Mouse (Mus musculus): ENCODE data around the gene Nr1h4. TPM values are rescaled to one million over a fixed set of nuclear protein-coding genes. Genes with fewer than 3 reads are reported as not detected.

The Nr1h4 gene
- total RNA-seq, 4 experiments from 2014 or later: 0.16 to 0.30 (median 0.26) TPM; not detected in 1

DNA sequence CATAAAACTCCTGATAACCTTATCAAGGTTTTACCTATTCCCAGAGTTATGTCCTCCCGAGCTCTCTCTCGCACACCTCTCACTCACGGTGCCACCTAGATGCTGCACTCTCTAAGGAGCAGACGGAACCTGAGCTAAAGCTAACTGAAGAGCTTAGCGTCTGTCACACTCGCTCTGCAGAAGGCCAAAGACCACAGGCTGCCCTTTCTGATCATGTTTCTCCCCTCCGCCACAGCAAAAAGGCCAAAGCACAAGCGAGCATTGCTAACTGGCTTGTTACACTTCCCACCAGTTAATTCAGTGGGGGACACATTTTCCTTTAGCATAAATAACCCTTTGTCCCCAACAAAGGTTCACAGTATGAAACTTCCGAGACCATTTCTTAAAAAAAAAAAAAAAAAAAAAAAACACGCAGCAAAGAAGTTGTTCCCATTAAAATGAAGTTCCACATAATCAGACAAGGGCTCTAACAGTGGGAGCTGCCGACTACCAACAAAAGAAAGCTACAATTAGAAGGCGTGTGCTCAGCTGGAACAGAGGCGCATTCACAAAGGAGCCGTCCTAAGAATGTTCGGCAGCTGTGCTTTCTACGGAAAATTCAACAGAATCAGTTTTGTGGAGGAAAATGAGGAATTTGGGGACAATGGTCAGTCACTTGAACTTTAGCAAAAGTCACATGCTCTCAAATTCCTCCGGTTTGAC, 98.7 kb downstream of the Nr1h4 start:
- DNase-seq (ENCODE audit: low spot score in 2 of 2): no peak

DNA sequence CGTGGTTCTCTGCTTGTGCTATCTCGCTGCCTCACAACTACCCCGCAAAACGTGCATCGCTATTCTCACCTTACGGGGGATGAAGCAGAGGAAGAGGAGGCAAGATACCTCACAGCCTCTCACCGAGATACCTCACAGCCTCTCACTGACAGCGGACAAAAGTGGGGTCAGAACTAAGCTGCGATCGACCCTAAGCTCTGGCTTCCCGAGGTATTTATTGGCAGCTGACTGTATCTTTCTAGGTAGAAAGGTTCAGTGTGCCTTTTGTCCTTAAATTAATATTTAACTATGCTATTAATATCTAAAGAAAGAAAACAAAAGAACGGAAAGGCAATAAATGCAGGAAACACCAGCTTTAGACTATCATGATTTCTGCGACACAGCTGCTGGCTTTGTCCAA, 100.6 kb downstream of the Nr1h4 start:
- DNase-seq (ENCODE audit: low spot score in 2 of 2): no peak

DNA sequence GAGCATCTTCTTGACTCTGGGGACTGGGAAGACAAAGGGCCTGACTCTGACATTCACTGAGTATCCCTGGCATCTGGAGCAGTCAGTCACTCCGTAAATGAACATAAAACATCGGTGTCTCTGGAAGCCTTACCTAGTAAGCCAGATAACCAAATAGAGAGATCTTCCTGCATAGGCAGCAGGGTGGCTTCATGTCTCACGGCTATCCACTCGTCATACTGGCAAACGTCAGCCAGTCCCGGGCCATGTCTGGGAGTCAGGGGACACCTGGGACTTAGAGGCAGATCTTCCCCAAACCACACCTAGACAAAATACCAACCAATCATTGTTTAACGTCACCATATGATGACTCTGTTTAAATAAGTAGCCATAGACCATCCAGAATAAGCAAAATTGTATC, 102.6 kb downstream of the Nr1h4 start:
- no peak for DNase-seq (ENCODE audit: low spot score in 2 of 2)

DNA sequence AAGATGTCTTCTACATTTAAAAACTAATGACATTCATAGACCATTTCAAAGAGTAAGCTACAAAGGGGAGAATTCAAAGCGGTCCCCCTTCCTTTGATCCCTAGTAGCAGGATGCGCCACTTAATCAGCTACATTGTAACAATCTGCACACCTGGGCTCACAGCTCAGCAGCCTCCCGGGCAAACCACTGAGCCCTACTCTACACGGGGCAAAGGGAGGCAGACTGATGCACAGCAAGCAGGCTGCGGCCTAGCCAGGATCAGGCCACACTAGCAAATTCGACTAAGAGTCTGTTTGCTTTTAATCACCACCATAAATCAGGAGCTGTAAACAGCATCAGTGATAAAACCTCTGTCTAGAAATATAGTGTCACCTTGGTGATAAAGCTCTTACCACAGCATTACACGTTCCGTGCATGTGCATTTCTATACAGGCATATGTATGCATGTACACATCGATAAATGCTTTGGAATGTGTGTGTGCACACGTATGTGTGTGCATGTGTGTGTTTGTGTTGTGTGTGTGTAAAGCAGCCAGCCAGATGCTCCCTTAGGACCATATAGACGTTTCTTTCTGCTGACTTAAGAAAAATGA, 108.5 kb downstream of the Nr1h4 start:
- no peak for DNase-seq (ENCODE audit: low spot score in 2 of 2)

DNA sequence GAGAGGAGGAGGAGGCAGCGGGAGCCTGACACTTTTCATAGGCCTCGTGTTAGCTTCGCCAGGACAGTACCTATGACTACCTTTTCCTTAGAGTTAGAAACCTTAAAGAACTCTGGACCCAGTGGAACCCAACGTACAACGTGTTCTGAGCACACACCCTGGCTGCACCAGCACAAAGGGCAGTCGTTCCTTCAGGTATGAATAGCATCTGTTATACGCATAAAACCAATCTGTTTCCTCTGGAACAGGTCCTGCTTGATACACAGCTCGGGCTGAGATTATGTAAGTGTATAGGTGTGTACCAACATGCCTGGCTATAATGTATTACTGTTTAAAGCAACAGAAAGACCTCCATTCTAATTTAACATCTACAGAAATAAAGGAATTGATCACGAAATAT, 109.2 kb downstream of the Nr1h4 start:
- no peak for DNase-seq (ENCODE audit: low spot score in 2 of 2)

DNA sequence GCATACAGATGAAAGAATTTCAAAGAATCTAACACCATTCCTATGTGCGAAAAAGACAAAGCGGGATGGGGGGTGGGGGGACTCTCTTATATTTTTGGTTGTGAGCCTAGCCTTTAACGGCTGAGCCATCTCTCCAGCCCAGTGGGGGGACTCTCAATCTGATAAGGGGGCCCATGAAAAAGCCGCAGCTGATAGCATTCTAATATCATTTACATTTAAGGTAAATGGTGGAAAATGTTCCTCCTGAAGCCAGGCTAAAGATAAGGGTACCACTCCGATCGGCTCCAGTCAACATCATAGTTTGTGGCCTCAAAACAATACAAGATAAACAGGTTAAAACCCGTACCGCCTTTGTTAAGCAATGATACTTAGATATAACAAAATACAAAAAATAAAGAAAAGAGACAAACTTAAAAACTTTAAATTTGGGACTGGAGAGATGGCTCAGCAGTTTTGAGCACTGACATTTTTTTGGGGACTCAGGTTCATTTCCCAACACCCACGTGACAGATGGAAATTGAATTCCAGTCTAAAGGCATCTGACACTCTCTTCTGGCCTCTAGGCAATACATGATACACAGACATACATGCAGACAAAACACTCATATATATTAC, 110.1 kb downstream of the Nr1h4 start:
- no peak for DNase-seq (ENCODE audit: low spot score in 2 of 2)

DNA sequence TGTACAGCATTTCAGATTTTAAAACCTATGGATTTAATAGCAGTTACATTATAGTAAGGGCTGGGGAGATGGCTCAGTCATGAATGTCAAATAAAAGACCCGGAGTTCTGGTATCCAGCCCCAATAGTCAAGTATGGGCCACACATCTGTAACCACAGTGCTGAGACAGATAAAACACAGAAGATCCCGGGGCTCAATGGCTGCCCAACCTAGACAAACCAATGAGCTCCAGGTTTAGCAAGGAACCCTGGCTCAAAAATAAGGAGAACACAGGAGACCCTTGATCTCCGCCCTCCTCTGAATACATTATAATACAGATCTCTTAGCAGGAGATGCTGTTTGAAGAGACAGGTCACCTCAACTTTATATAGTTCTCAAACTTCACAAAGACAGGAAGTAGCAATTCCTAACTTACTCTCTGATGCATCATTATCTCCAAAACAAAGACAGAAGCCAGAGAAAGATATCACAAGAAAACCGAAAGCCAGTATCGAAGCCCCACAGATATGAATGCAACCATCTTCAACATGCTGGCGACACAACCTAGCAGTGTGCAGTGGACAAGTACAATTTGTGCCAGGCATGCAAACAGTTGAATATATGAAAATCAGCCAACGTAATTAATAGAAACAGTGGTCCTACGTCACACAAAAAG, 110.8 kb downstream of the Nr1h4 start:
- DNase-seq (ENCODE audit: low spot score in 2 of 2): no peak

DNA sequence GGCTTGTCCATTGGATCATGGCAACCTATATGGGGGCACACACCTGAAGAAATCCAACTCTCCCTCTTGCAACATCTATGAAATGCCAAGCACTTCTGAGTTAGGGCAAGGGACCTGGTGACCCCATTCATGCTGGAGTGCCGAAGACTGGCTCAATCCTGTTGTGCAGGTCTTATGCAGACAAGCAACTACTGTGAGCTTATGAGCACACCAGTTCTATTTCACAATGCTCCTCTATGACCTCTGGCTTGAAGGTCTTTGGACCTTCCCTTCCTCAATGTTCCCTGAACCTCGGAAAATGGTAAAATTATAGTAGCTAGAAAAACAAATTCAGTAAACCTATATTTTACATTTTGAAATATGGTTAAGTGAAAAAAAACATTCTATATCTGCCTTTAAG, 115.4 kb downstream of the Nr1h4 start:
- no peak for DNase-seq (ENCODE audit: low spot score in 2 of 2)

DNA sequence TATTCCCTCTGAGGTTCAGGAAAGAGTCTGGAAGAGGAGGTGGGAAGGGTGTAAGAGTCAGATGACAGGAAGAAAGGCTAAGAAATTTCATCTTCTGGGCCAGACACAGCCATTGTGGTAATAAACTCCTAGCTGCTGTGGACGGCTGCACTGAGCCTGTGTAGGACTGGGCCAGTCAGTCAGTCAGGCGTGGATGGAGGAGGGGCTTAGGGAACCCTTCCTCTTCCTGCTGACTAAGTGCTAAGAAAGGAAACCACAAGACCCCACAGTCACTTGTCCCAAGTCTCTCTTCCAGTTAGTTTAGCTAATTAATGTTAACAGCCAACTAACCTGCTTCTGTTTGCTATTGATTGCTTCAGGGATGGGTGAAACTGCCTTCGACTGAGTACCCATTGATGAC, 117.9 kb downstream of the Nr1h4 start:
- DNase-seq (ENCODE audit: low spot score in 2 of 2): no peak

DNA sequence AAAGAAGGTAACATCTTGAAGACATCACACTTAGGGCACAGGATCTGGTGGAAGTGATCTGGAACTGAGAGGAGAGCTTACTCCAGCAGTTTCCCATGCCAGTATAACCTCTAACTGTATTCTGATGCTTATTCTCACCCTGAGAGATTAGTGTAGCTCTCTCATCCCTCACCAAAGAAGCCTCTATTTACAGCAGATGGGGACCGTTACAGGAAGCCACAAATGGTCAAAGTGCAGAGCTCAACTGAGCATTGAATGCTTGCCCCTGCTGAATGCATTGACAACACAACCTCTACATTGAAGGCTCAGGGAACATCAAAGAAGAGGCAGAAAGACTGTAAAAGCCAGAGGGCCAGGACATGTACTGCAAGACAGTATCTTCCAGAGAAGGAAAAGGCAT, 125.8 kb downstream of the Nr1h4 start:
- DNase-seq (ENCODE audit: low spot score in 2 of 2): no peak

DNA sequence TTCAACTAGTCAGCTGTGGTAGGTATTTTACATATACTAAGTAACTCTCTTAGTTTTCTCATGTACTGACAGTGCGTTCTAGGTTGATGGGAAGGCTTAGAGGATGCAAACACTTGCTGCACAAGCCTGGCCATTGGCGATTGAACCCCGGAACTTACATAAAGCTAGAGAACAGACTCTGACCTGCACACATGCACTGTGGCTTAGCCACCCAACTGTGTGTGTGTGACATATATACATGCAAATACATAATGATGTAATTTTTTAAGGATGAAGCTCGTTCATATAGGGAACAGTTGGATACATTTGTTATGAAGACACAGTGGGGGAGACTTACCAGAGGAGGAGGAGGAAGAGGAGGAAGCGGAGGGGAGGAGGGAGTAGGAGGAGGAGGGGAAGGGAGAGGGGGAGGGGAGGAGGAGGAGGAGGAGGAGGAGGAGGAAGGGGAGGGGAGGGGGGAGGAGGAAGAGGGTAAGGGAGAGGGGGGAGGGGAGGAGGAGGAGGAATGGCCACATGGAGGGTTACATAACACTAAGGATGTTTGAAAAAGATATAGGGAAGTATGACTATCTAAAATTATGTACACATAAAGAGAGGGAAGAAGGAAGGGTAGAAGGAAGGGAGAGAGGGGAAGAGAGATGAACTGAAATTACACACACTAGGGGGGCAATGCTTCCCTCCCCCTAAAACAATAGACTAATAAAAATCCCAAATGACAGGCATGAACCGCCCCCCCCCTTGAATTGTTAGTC, 126.5 kb downstream of the Nr1h4 start:
- no peak for DNase-seq (ENCODE audit: low spot score in 2 of 2)

DNA sequence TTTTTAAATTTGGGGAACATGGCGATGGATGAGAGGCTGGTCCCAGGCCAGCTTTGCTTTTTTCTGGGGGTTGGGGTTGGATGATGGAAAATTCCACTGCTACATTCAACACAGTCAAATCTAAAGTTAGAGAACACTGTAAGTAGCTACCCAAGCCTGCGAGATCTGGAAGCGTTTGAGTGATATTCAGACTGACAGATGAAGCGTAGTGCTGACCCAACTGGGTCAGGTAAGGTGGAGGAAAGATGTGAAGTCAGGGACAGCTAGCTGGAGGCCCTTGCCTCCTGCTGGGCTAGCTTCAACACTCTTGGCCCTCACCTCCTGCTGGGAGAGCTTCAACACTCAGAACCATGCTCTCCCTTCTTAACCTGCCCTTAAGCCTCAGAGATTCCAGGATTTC, 128.4 kb downstream of the Nr1h4 start:
- no peak for DNase-seq (ENCODE audit: low spot score in 2 of 2)

Other genes starting within 250 kb of the Nr1h4 start
- gene Ano4, start 188.8 kb downstream of the Nr1h4 start, total RNA-seq (2022): 10 to 100 TPM; 24.2 to 27.0 (median 25.0) TPM
- gene Gas2l3, start 89.6 kb downstream of the Nr1h4 start, total RNA-seq (2022): 1 to 10 TPM; 2.1 to 5.1 (median 3.7) TPM
- gene Slc17a8, start 87.7 kb upstream of the Nr1h4 start, total RNA-seq (2022): 1 to 10 TPM; 3.0 to 5.3 (median 3.5) TPM
- 10 to 100 TPM; 29.6 to 36.9 (median 33.4) TPM for gene Scyl2, start 152.7 kb upstream of the Nr1h4 start, total RNA-seq (2022)
- gene Actr6, start 198.7 kb upstream of the Nr1h4 start, total RNA-seq (2022): 10 to 100 TPM; 19.8 to 22.5 (median 20.9) TPM
- 10 to 100 TPM; 77.4 to 87.0 (median 84.8) TPM for gene Uhrf1bp1l, start 211.4 kb upstream of the Nr1h4 start, total RNA-seq (2022)

Data from left cerebral cortex, adult 8-10 months (tissue).